Mouse (Mus musculus): Measurements from ENCODE around the gene Gm11116. TPM values are rescaled to one million over a fixed set of nuclear protein-coding genes. Genes with fewer than 3 reads are reported as not detected.
"Not testable (repeated sequence)": the region's sequence is repeated elsewhere in the genome, so short reads cannot be mapped to it uniquely, and the experiment has no call there.

Gm11116 gene
- not detected in 2 replicates for polyA plus RNA-seq (2016; fragmentation: Nextera tagmentation; extraction: Ambion mirVana)

- Histone ChIP-seq H3K4me3 (no peak within 1 kb of the TSS), H3K4me1 (no peaks in the 10 kb centered on the region), H3K27me3 (ENCODE audit: low read depth, poor library complexity, severe bottlenecking) (no peaks in the 10 kb centered on the region), H3K36me3 (no peaks in the 10 kb centered on the region), H3K27ac (no peak within 1 kb of the TSS), H3K9me3 (replicated peaks) (no peaks in the 10 kb centered on the region)
- no peak for DNase-seq (ENCODE audit: low spot score)
- 81% methylated on average over 1 of the region's 1 CpGs for WGBS
Measured at GRCm38 (mm10) chr5:88111430-88111829, at the start of gene Gm11116. TSS of gene Gm11116 (minus strand) at chr5:88111530.

- Histone ChIP-seq H3K9me3 (replicated peaks) (no peaks in the 10 kb centered on the region), H3K4me1 (no peaks in the 10 kb centered on the region), H3K4me3 (no peak within 1 kb of the TSS), H3K27ac (no peak within 1 kb of the TSS), H3K36me3 (no peaks in the 10 kb centered on the region), H3K27me3 (ENCODE audit: low read depth, poor library complexity, severe bottlenecking) (no peaks in the 10 kb centered on the region)
- no peak for DNase-seq (ENCODE audit: low spot score)
Measured at GRCm38 (mm10) chr5:88153999-88154398, 42.7 kb upstream of the Gm11116 start, which contains the start of gene Gm11115. TSS of gene Gm11115 (minus strand) at chr5:88154099.

- H3K36me3 ChIP-seq; H3K27ac ChIP-seq; DNase-seq (ENCODE audit: low spot score); H3K9me3 ChIP-seq (replicated peaks); H3K4me1 ChIP-seq; H3K27me3 ChIP-seq (ENCODE audit: low read depth, poor library complexity, severe bottlenecking); H3K4me3 ChIP-seq: not testable (repeated sequence)
Measured at GRCm38 (mm10) chr5:88086256-88086655, 25.1 kb downstream of the Gm11116 start, which contains the start of gene Smr2. TSS of gene Smr2 (plus strand) at chr5:88086556.

Other genes with a start within 250 kb of the Gm11116 start
- not detected in 2 replicates for gene Odam, start 226.5 kb downstream of the Gm11116 start, polyA plus RNA-seq (2016; fragmentation: Nextera tagmentation; extraction: Ambion mirVana)
- 0.15 and 0.40 TPM in 2 replicates for gene Csn3, start 186.0 kb downstream of the Gm11116 start, polyA plus RNA-seq (2016; fragmentation: Nextera tagmentation; extraction: Ambion mirVana)
- gene 2310003L06Rik, start 142.1 kb downstream of the Gm11116 start, polyA plus RNA-seq (2016; fragmentation: Nextera tagmentation; extraction: Ambion mirVana), result not detected in 2 replicates
- not detected in 2 replicates for gene Gm28434, start 142.0 kb downstream of the Gm11116 start, polyA plus RNA-seq (2016; fragmentation: Nextera tagmentation; extraction: Ambion mirVana)
- gene Cabs1, start 132.1 kb downstream of the Gm11116 start, polyA plus RNA-seq (2016; fragmentation: Nextera tagmentation; extraction: Ambion mirVana), result not detected in 2 replicates
- not detected in 2 replicates for gene Smr3a, start 109.0 kb downstream of the Gm11116 start, polyA plus RNA-seq (2016; fragmentation: Nextera tagmentation; extraction: Ambion mirVana)
- gene Smr2, start 25.0 kb downstream of the Gm11116 start, polyA plus RNA-seq (2016; fragmentation: Nextera tagmentation; extraction: Ambion mirVana), result not detected in 2 replicates
- not detected in 2 replicates for gene Gm11115, start 42.6 kb upstream of the Gm11116 start, polyA plus RNA-seq (2016; fragmentation: Nextera tagmentation; extraction: Ambion mirVana)
- not detected in 2 replicates for gene Gm7714, start 157.4 kb upstream of the Gm11116 start, polyA plus RNA-seq (2016; fragmentation: Nextera tagmentation; extraction: Ambion mirVana)
- gene Prol1, start 205.8 kb upstream of the Gm11116 start, polyA plus RNA-seq (2016; fragmentation: Nextera tagmentation; extraction: Ambion mirVana), result not detected in 2 replicates

Data from limb, embryonic 10.5 days (tissue).